11 mouse cellular contexts compared by ENCODE assay signal in the genomic region with DNA sequence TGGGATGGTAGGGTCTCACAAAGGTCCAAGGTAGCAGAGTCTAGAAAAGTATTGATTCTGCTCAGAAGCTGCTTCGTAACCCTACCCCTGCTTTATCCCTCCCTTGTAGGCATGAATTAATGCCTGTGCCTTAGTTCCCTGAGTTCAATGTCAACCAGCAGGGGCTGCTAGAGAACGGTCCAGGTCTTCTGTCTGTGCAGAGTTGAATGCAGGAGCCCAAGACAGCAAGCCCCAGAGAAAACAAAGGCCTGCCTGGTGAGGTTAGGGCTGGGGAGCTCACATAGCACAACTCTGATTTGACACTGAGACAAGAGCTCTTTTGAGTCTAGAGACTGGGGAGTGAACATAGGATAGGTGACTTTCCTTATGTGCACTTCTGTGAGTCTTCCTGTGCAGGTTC. TPM values are rescaled to one million over a fixed set of nuclear protein-coding genes. Genes with fewer than 3 reads are reported as not detected.
DNase-seq lines count a peak whose midpoint lies in the region; ATAC-seq and TF ChIP-seq lines count a peak whose summit lies in the region.
"Had no signal": no experiment of that assay in that cellular context is flagged by ENCODE, and none has a peak within 500 bp of the region (broad histone marks: within the 10 kb centered on the region; RNA-seq: fewer than 3 reads in every experiment).

No protein-coding gene starts in this region.

- TF ChIP-seq CTCF in hindbrain, postnatal 0 days (IDR thresholded peaks at IDR 0.05; ENCODE audit: low read depth): peak; percentile 53

- WGBS in hindbrain, postnatal 0 days: 52% methylated on average over 2 of the region's 2 CpGs
- 53% methylated on average over 2 of the region's 2 CpGs for WGBS in hindbrain, embryonic 16.5 days

- H3K36me3 ChIP-seq in hindbrain, postnatal 0 days (ENCODE audit: insufficient read depth, low read length): no peaks in the 10 kb centered on the region
- H3K36me3 ChIP-seq in hindbrain, embryonic 16.5 days (ENCODE audit: control insufficient read depth, insufficient read depth, low read length): no peaks in the 10 kb centered on the region
- H3K36me3 ChIP-seq: limb, embryonic 15.5 days had no signal

- H3K4me3 ChIP-seq in hindbrain, postnatal 0 days (ENCODE audit: low read length): no peak overlapping the region
- no peak overlapping the region for H3K4me3 ChIP-seq in hindbrain, embryonic 16.5 days (ENCODE audit: low read length)
- H3K4me3 ChIP-seq: forebrain, embryonic 13.5 days; limb, embryonic 15.5 days had no signal

- no peak overlapping the region for H3K27ac ChIP-seq in hindbrain, postnatal 0 days
- H3K27ac ChIP-seq in hindbrain, embryonic 16.5 days (ENCODE audit: low read depth, low read length): no peak overlapping the region
- H3K27ac ChIP-seq: forebrain, embryonic 13.5 days; limb, embryonic 15.5 days had no signal

- no peak for DNase-seq in hindbrain, postnatal 0 days (ENCODE audit: low spot score)
- DNase-seq in urinary bladder, adult 18-20 months (ENCODE audit: low spot score in 2 of 2): peak; percentile 4 to 8
- DNase-seq in urinary bladder, postnatal 36 days (ENCODE audit: low spot score in 2 of 2): no peak
- peak; percentile 39 for DNase-seq in induced T-regulatory cell, adult 2 months (ENCODE audit: low read depth)
- DNase-seq in thymus, postnatal 36 days: peak; percentile 44 to 60
- DNase-seq in left cerebral cortex, postnatal 25 days (ENCODE audit: low spot score in 2 of 2): no peak
- DNase-seq in right cerebral cortex, postnatal 36 days (ENCODE audit: low spot score in 2 of 2): no peak

- intact Hi-C loops in left cerebral cortex, postnatal 25 days (cut with DNase I): no loop called here

- no peaks in the 10 kb centered on the region for H3K9me3 ChIP-seq in hindbrain, postnatal 0 days (ENCODE audit: low read length)
- H3K9me3 ChIP-seq in hindbrain, embryonic 16.5 days (ENCODE audit: control insufficient read depth, low read length): no peaks in the 10 kb centered on the region
- H3K9me3 ChIP-seq: forebrain, embryonic 13.5 days; limb, embryonic 15.5 days had no signal

- H3K27me3 ChIP-seq in hindbrain, postnatal 0 days (ENCODE audit: insufficient read depth, low read length): 0 out of 2 replicates have a peak, but pooled peaks cover under 1% of the 10 kb centered on the region
- H3K27me3 ChIP-seq in hindbrain, embryonic 16.5 days (replicated peaks; ENCODE audit: control insufficient read depth, insufficient read depth, low read length): peaks cover 2% of the 10 kb centered on the region; the same call in 1 of the 2 replicates
- H3K27me3 ChIP-seq: limb, embryonic 15.5 days had no signal

- ATAC-seq in hindbrain, postnatal 0 days: no peak
- no peak for ATAC-seq in hindbrain, embryonic 16.5 days
- ATAC-seq: forebrain, embryonic 13.5 days had no signal

- H3K4me2 ChIP-seq in hindbrain, postnatal 0 days (ENCODE audit: low read depth, low read length): no peak overlapping the region
- no peak overlapping the region for H3K4me2 ChIP-seq in hindbrain, embryonic 16.5 days (ENCODE audit: low read length)
- H3K4me2 ChIP-seq: forebrain, embryonic 13.5 days; limb, embryonic 15.5 days had no signal

- no peaks in the 10 kb centered on the region for H3K4me1 ChIP-seq in hindbrain, postnatal 0 days (ENCODE audit: insufficient read depth, low read length)
- H3K4me1 ChIP-seq in hindbrain, embryonic 16.5 days (ENCODE audit: control insufficient read depth, insufficient read depth, low read depth, low read length): no peaks in the 10 kb centered on the region
- H3K4me1 ChIP-seq: limb, embryonic 15.5 days had no signal

- H3K9ac ChIP-seq in hindbrain, postnatal 0 days (replicated peaks; ENCODE audit: low read length): no peak overlapping the region
- no peak overlapping the region for H3K9ac ChIP-seq in hindbrain, embryonic 16.5 days (ENCODE audit: low read depth, low read length)
- H3K9ac ChIP-seq: forebrain, embryonic 13.5 days; limb, embryonic 15.5 days had no signal

RNA-seq across cellular contexts. Expression of a gene that starts 56.6 kb away (rescaled TPM):
- 1.3 TPM in 1 of 2 replicates, not detected in the other for total RNA-seq in hindbrain, postnatal 0 days (2014; rRNA removed)
- polyA plus RNA-seq in hindbrain, postnatal 0 days (2015; fragmentation: Nextera tagmentation; extraction: Ambion mirVana): 1.8 and 1.9 TPM in 2 replicates
- 5.0 and 6.7 TPM in 2 replicates for polyA plus RNA-seq in hindbrain, embryonic 16.5 days (2015; fragmentation: Nextera tagmentation; extraction: Ambion mirVana)
- total RNA-seq in left cerebral cortex, postnatal 25 days (2021): not detected
- total RNA-seq: hematopoietic stem cell, adult 5-6 weeks had no signal
- polyA plus RNA-seq: limb, embryonic 15.5 days had no signal

Comparison
In these comparisons a context has a peak if more than half of its experiments do, and no peak if none do; other contexts are left out.
1. DNase-seq: peak in urinary bladder, adult 18-20 months (2 of 2), induced T-regulatory cell, adult 2 months (single experiment) and thymus, postnatal 36 days (2 of 2); none in hindbrain, postnatal 0 days (single experiment), urinary bladder, postnatal 36 days (0 of 2), left cerebral cortex, postnatal 25 days (0 of 2) and right cerebral cortex, postnatal 36 days (0 of 2).